Mouse (Mus musculus) small intestine, adult 2 months (tissue): ENCODE results near the gene Lrmp.
"Not testable (repeated sequence)": the region's sequence is repeated elsewhere in the genome, so short reads cannot be mapped to it uniquely, and the experiment has no call there.

ENCODE experiments used
- CTCF ChIP-seq: fragments of 200-500 bp; IDR thresholded peaks from 2 replicates; pipeline ENCODE4 v1.5.1; 2012; ENCODE audit warnings: low read depth, mild to moderate bottlenecking, control low read depth, inconsistent platforms, low read length, moderate library complexity, mixed read lengths; ENCODE audit not compliant: insufficient replicate concordance, insufficient read length; ENCODE audit errors: extremely low read depth
- POLR2A ChIP-seq: fragments of 200-500 bp; IDR thresholded peaks from 2 replicates; pipeline ENCODE4 v1.6.1; 2012; ENCODE audit warnings: low read depth, mild to moderate bottlenecking, control low read depth, inconsistent platforms, low read length, moderate library complexity

DNA sequence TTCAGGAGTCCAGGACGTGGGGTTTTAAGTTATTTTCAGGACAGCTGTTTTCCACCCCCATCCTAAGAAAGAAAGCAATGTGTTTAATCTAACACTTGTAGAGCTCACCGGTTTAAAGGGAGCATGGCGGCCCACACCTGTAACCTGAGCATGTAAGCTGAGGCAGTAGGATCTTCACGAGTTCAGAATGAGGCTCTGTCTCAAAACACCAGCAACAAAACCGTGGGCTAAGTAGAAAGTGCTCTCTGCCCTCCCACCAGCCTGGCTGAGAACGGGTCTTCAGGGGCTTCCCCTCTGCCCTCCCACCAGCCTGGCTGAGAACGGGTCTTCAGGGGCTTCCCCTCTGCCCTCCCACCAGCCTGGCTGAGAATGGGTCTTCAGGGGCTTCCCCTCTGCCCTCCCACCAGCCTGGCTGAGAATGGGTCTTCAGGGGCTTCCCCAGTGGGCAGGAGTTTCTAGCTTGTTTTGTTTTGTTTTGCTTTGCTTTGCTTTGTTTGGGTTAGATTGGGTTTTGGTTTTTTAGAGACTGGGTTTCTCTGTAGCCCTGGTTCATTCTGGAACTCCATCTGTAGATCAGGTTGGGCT is 22.3 kb upstream of the Lrmp start:
- not testable (repeated sequence) for TF ChIP-seq CTCF, POLR2A
